Mouse (Mus musculus) CH12.LX (cell line): ENCODE data around the gene Grip1. TPM values are rescaled to one million over a fixed set of nuclear protein-coding genes. Genes with fewer than 3 reads are reported as not detected.

Source experiments
- DNase-seq: peaks from one replicate; pipeline ENCODE4 v3.0.0-alpha.2; 2013; ENCODE audit errors: extremely low read depth
- H3K27ac ChIP-seq: 2 replicates; pipeline ENCODE4 v1.5.1; 2012; ENCODE audit warnings: low read depth, mild to moderate bottlenecking, control low read depth, moderate library complexity; ENCODE audit not compliant: insufficient read depth
- H3K27me3 ChIP-seq: replicated peaks from 2 replicates; pipeline ENCODE3; 2012; ENCODE audit warnings: inconsistent platforms
- H3K36me3 ChIP-seq, 2 experiments: replicated peaks in 1 of 2; 2 replicates each; pipeline versions ENCODE3 to v1.6.1; 2012; ENCODE audit warnings: inconsistent platforms in 1 of 2, low read length in 1 of 2, mild to moderate bottlenecking in 1 of 2, mixed read lengths in 1 of 2, moderate library complexity in 1 of 2; ENCODE audit not compliant: control insufficient read depth in 1 of 2, insufficient read depth in 1 of 2
- H3K4me1 ChIP-seq, 2 experiments: 2 replicates each; pipeline ENCODE4 v1.6.1; 2012; ENCODE audit warnings: inconsistent platforms in 1 of 2, moderate library complexity in 1 of 2; ENCODE audit not compliant: insufficient read depth in 2 of 2, control insufficient read depth in 1 of 2
- H3K4me2 ChIP-seq: 2 replicates; pipeline ENCODE4 v1.6.1; 2012; ENCODE audit warnings: low read depth, mild to moderate bottlenecking, control low read depth; ENCODE audit not compliant: poor library complexity, insufficient read depth, severe bottlenecking
- H3K4me3 ChIP-seq, 3 experiments: fragments of 150-350 bp in 1 of 3; sonication (generic) in 1 of 3; replicated peaks in 1 of 3; 2 replicates each; pipeline versions ENCODE3 to v1.5.1; 2011 to 2012; ENCODE audit warnings: low read depth in 2 of 3, low read length in 2 of 3, mild to moderate bottlenecking in 2 of 3, moderate library complexity in 2 of 3, control low read depth in 1 of 3, improper control_type of control experiment in 1 of 3, inconsistent platforms in 1 of 3, mixed read lengths in 1 of 3; ENCODE audit not compliant: poor library complexity in 1 of 3
- H3K79me2 ChIP-seq: replicated peaks from 2 replicates; pipeline ENCODE4 v1.6.1; 2012; ENCODE audit warnings: mild to moderate bottlenecking, moderate library complexity; ENCODE audit not compliant: control insufficient read depth, poor library complexity, insufficient read depth, severe bottlenecking; ENCODE audit errors: extremely low read depth
- H3K9ac ChIP-seq: 2 replicates; pipeline ENCODE4 v1.6.1; 2012; ENCODE audit warnings: low read depth, mild to moderate bottlenecking, control low read depth, moderate library complexity; ENCODE audit not compliant: insufficient read depth
- H3K9me3 ChIP-seq: replicated peaks from 2 replicates; pipeline ENCODE3; 2012; ENCODE audit warnings: low read length, inconsistent platforms, mixed read lengths
- CHD1 ChIP-seq: IDR thresholded peaks from 2 replicates; pipeline ENCODE4 v1.6.1; 2012; ENCODE audit warnings: low read depth, low read length, improper control_type of control experiment, inconsistent platforms
- E2F4 ChIP-seq: IDR thresholded peaks from 2 replicates; pipeline ENCODE4 v1.6.1; 2011; ENCODE audit warnings: low read depth, low read length, improper control_type of control experiment; ENCODE audit not compliant: insufficient replicate concordance
- ELF1 ChIP-seq: IDR thresholded peaks from 2 replicates; pipeline ENCODE4 v1.6.1; 2014; ENCODE audit warnings: low read depth, mild to moderate bottlenecking, inconsistent platforms, low read length, improper control_type of control experiment
- HCFC1 ChIP-seq: IDR thresholded peaks from 2 replicates; pipeline ENCODE4 v1.6.1; 2012; ENCODE audit warnings: low read depth, mild to moderate bottlenecking, inconsistent platforms, low read length, improper control_type of control experiment
- IRF4 ChIP-seq: IDR thresholded peaks from 2 replicates; pipeline ENCODE4 v1.6.1; 2014; ENCODE audit warnings: low read depth, mild to moderate bottlenecking, inconsistent platforms, low read length, improper control_type of control experiment
- JUND ChIP-seq: conservative IDR thresholded peaks from 2 replicates; pipeline ENCODE4 v1.6.1; 2011; ENCODE audit warnings: low read depth, low read length, improper control_type of control experiment
- KAT2A ChIP-seq: IDR thresholded peaks from 2 replicates; pipeline ENCODE4 v1.6.1; 2012; ENCODE audit warnings: low read length, improper control_type of control experiment, inconsistent platforms; ENCODE audit not compliant: insufficient replicate concordance
- MAFK ChIP-seq: IDR thresholded peaks from 2 replicates; pipeline ENCODE4 v1.6.1; 2011; ENCODE audit warnings: low read length, improper control_type of control experiment; ENCODE audit not compliant: insufficient replicate concordance
- MAZ ChIP-seq: IDR thresholded peaks from 2 replicates; pipeline ENCODE4 v1.6.1; 2012; ENCODE audit warnings: low read depth, mild to moderate bottlenecking, inconsistent platforms, low read length, improper control_type of control experiment, moderate library complexity
- MEF2A ChIP-seq: IDR thresholded peaks from 2 replicates; pipeline ENCODE4 v1.6.1; 2014; ENCODE audit warnings: low read depth, mild to moderate bottlenecking, inconsistent platforms, low read length, improper control_type of control experiment, borderline replicate concordance
- MXI1 ChIP-seq: IDR thresholded peaks from 2 replicates; pipeline ENCODE4 v1.6.1; 2011; ENCODE audit warnings: mild to moderate bottlenecking, low read depth, low read length, improper control_type of control experiment
- PAX5 ChIP-seq: IDR thresholded peaks from 2 replicates; pipeline ENCODE4 v1.6.1; 2012; ENCODE audit warnings: low read length, inconsistent platforms, mixed read lengths
- POLR2AphosphoS2 ChIP-seq: IDR thresholded peaks from 2 replicates; pipeline ENCODE4 v1.6.1; 2011; ENCODE audit warnings: low read depth, low read length, improper control_type of control experiment
- RAD21 ChIP-seq: IDR thresholded peaks from 2 replicates; pipeline ENCODE4 v1.6.1; 2011; ENCODE audit warnings: low read depth, mild to moderate bottlenecking, low read length, improper control_type of control experiment, moderate library complexity
- RCOR1 ChIP-seq: conservative IDR thresholded peaks from 2 replicates; pipeline ENCODE4 v1.6.1; 2012; ENCODE audit warnings: low read depth, mild to moderate bottlenecking, inconsistent platforms, low read length, improper control_type of control experiment
- SIN3A ChIP-seq: IDR thresholded peaks from 2 replicates; pipeline ENCODE4 v1.6.1; 2012; ENCODE audit warnings: low read length, improper control_type of control experiment, inconsistent platforms
- SMC3 ChIP-seq: IDR thresholded peaks from 2 replicates; pipeline ENCODE4 v1.6.1; 2011; ENCODE audit warnings: low read depth, low read length, improper control_type of control experiment
- UBTF ChIP-seq: IDR thresholded peaks from 2 replicates; pipeline ENCODE4 v1.6.1; 2012; ENCODE audit warnings: low read depth, mild to moderate bottlenecking, inconsistent platforms, low read length, improper control_type of control experiment, moderate library complexity
- USF2 ChIP-seq: conservative IDR thresholded peaks from 2 replicates; pipeline ENCODE4 v1.6.1; 2011; ENCODE audit warnings: low read depth, low read length, improper control_type of control experiment
- ZC3H11A ChIP-seq: IDR thresholded peaks from 2 replicates; pipeline ENCODE4 v1.6.1; 2012; ENCODE audit warnings: low read depth, mild to moderate bottlenecking, inconsistent platforms, low read length, improper control_type of control experiment
- ZKSCAN1 ChIP-seq: IDR thresholded peaks from 2 replicates; pipeline ENCODE4 v1.6.1; 2012; ENCODE audit warnings: low read depth, inconsistent platforms, low read length, improper control_type of control experiment, borderline replicate concordance
- ZMIZ1 ChIP-seq: IDR thresholded peaks from 2 replicates; pipeline ENCODE4 v1.6.1; 2012; ENCODE audit warnings: low read depth, mild to moderate bottlenecking, inconsistent platforms, low read length, improper control_type of control experiment
- dilution Hi-C: fragments of 300-500 bp; cut with MboI; formaldehyde crosslinking; loops from 2 replicates; pipeline ENCODE4 v1.14.3; 2020; ENCODE audit warnings: low sequenced_read_pairs; ENCODE audit not compliant: extremely low pct_unique_long_range_greater_than_20kb, extremely low pct_ligation_motif_present
- in situ Hi-C: fragments of 300-500 bp; cut with MboI; formaldehyde crosslinking; loops from 3 replicates; pipeline ENCODE4 v1.14.3; 2019; ENCODE audit warnings: low sequenced_read_pairs, low pct_ligation_motif_present, low pct_unique_long_range_greater_than_20kb, mixed read lengths
- polyA plus RNA-seq: library from polyadenylated mRNA; unstranded; fragments of >175 nt; gene quantifications from 2 replicates; pipeline ENCODE4 v1.2.1, GENCODE M21; 2012; ENCODE audit warnings: low read depth; ENCODE audit not compliant: insufficient read length
- total RNA-seq, 2 experiments: library from RNA; depleted of rRNA; stranded (reverse); fragments of 300-350 nt in 1 of 2; fragments of >200 nt in 1 of 2; gene quantifications; 2 replicates each; pipeline ENCODE4 v1.2.3; 2012 to 2014

The Grip1 gene
- total and polyA plus RNA-seq, 3 experiments = 0.09 to 0.33 (median 0.13) TPM

DNA sequence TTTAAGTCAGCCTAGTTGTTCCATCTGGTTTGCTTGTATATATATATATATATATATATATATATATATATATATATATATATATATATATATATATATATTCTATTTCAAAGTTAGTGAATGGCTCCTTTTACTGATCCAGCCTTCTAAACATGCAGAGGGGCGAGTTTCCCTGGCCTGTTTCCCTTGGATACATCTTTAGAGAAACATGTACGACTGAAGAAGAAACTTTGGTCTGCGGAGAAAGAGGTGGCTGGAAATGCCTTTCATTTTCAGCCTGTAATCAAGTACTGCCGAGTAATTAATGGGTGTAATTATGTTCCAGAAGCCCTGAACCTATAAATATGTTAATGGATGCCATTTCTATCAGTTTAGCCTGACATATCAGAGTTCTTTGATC lies 366.8 kb downstream of the Grip1 start:
- in situ Hi-C loops = no loop called here
- dilution Hi-C loops = no loop called here
- no peak overlapping the region for H3K4me3 ChIP-seq
- H3K9me3 ChIP-seq = no peaks in the 10 kb centered on the region
- no peak overlapping the region for H3K9ac ChIP-seq
- H3K4me1 ChIP-seq = peaks cover 18 to 39% of the 10 kb centered on the region in 2 experiments
- H3K27ac ChIP-seq = no peak overlapping the region
- TF ChIP-seq ZC3H11A (no peak), KAT2A (no peak), PAX5 (no peak), SIN3A (no peak), POLR2AphosphoS2 (no peak), ZKSCAN1 (no peak), RCOR1 (no peak), ELF1 (no peak), MEF2A (no peak), HCFC1 (no peak), SMC3 (no peak), CHD1 (no peak), RAD21 (no peak), JUND (no peak), IRF4 (no peak), MXI1 (no peak)
- DNase-seq = no peak
- H3K36me3 ChIP-seq = no peaks in the 10 kb centered on the region
- no peaks in the 10 kb centered on the region for H3K79me2 ChIP-seq
- no peaks in the 10 kb centered on the region for H3K27me3 ChIP-seq
- H3K4me2 ChIP-seq = no peak overlapping the region

DNA sequence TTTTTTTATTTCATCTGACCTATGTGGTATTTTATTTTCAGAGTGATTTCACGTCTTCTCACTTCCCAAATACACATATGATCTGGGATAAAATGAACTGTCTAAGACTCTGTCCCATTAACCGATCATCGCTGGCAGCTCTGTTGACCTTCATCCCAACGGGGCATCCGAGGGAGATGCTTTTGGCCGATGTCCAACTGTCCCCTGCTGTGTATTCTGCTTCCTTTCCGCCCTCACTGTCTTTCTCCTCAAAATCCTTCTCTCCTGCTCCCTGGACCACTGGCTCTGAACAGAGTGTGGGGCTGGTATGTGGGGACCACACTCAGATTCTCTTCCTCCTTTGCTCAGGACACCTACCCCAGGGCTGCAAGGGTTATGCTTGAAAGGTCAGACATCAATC lies 370.1 kb downstream of the Grip1 start:
- Histone ChIP-seq H3K4me1 (peaks cover 9 to 28% of the 10 kb centered on the region in 2 experiments), H3K36me3 (no peaks in the 10 kb centered on the region), H3K4me3 (no peak overlapping the region), H3K4me2 (no peak overlapping the region), H3K27ac (no peak overlapping the region), H3K79me2 (no peaks in the 10 kb centered on the region), H3K9ac (no peak overlapping the region), H3K27me3 (no peaks in the 10 kb centered on the region), H3K9me3 (no peaks in the 10 kb centered on the region)
- no peak for DNase-seq
- in situ Hi-C loops = no loop called here
- dilution Hi-C loops = no loop called here
- TF ChIP-seq HCFC1 = no peak
- TF ChIP-seq USF2 = no peak
- no peak for TF ChIP-seq PAX5
- TF ChIP-seq SMC3 = no peak
- TF ChIP-seq E2F4 = no peak
- TF ChIP-seq JUND = no peak
- TF ChIP-seq ZMIZ1 = no peak
- TF ChIP-seq MAZ = no peak
- TF ChIP-seq MAFK = no peak
- TF ChIP-seq UBTF = no peak
- TF ChIP-seq IRF4 = no peak
